Mouse (Mus musculus): ENCODE data around the gene Thumpd2. TPM values are rescaled to one million over a fixed set of nuclear protein-coding genes. Genes with fewer than 3 reads are reported as not detected.

Gene Thumpd2
- total RNA-seq (2021): 1 to 10 TPM; 4.6 TPM
- long read RNA-seq, experiment 1, transcript Thumpd2-201 (10 exons, 1,833 nt): major isoform, 14 of 16 reads
- long read RNA-seq, experiment 1, partial matches to known transcripts: 0 of 16 reads
- long read RNA-seq, experiment 1, other reads (novel, unspliced or antisense): 2 of 16 reads
- long read RNA-seq, experiment 2, transcript Thumpd2-201 (10 exons, 1,833 nt): major isoform, 9 of 15 reads
- long read RNA-seq, experiment 2, partial matches to known transcripts: 0 of 15 reads
- long read RNA-seq, experiment 2, other reads (novel, unspliced or antisense): 6 of 15 reads

DNA sequence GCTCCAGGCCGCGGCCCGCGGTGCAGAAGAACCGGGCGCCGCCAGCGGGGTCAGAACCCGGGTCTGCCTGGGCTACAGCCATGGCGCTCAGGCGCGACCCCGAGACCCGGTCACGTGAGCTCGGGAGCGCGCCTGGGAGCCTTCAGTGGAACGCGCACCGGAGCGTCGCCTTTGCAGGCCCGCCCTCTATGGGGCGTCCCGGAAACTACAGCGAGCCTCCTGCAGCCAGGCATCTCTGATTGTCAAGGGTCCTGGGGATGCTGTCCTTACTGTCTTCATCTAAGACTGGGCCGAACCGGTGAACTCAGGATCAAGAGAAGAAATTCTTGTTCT is at the start of gene Thumpd2:
TSS of gene Thumpd2 (minus strand) at position 104 of the 333 bp plus-strand sequence.
- intact Hi-C loops (cut with DNase I): no loop called here

DNA sequence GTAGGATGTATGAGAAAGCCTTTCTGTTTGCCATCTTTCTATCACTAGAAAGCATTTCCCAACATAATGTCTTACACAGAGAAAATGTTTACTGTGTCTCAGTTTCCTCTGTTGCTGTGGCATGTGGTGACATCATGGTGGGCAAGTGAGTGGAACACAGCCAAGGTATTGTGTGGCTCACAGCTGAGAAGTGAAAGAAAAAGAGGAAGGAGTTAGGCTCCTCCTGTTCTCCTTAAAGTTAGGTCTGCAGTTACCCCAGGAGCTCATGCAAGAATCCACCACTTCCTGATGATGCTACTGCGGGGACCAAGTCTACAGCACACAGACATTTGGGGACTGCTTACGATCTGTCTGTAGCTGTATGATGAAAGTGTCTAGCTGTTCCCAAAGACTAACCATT is 39.4 kb upstream of the Thumpd2 start:
- DNase-seq: no peak
- intact Hi-C loops (cut with DNase I): no loop called here

More for the DNA sequence above, at the start of gene Thumpd2:
- peak; percentile 93 to 95 for DNase-seq

DNA sequence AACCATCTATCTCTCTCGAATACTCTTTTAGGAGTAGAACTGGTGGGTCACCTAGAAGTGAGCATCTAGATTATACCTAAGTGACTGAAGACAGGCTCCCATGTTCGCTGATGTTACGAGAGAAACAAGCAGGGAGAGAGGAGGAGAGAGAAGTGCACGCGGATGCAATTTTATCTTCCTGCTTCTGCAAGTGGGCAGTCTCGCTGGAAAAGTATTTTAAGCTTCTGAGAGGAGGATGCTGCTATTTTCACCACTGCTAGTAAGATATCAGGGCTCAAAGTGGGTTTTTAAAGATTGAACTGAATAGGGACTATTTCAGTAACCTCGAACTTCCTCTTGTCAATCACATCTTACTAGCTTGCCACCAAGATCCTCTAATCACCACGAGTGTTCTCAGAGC is 38.0 kb upstream of the Thumpd2 start:
- no peak for DNase-seq
- intact Hi-C loops (cut with DNase I): no loop called here

DNA sequence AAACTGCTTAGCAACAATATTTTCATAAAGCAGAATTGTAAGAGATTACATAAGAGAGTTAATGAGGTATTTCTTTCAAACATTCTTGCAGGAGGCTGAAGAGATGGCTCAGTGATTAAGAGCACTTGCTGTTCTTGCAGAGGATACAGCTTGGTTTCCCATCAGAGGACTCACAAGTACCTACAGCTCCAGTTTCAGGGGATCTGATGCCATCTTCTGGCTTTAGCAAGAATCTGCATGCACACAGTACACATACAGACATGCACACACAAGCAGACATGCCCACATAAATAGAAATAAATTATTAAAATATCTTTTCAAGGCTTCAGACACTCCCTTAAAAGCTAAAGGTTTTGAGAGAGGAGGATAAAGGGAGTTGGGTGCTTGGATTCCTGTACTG is 33.6 kb upstream of the Thumpd2 start:
- DNase-seq: no peak
- intact Hi-C loops (cut with DNase I): no loop called here

DNA sequence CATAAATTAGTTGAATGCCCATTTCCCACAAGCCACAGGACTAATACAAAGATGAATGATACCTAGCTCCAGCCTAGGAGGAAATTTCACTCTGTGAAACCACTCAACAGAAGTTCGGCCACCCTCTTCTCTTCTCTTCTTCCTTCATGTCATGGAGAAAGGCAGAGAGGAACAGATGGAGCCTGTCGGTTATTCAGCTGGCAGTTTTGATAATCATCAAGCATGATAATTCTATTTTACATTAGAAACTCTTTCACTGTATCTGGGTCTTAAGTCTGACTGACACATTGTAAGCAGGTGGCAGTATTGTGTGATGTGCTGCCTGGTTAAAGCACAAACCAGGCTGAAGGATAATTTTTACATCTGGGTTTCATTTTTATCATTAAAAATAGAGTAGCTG is 31.6 kb upstream of the Thumpd2 start:
- no peak for DNase-seq
- intact Hi-C loops (cut with DNase I): no loop called here

DNA sequence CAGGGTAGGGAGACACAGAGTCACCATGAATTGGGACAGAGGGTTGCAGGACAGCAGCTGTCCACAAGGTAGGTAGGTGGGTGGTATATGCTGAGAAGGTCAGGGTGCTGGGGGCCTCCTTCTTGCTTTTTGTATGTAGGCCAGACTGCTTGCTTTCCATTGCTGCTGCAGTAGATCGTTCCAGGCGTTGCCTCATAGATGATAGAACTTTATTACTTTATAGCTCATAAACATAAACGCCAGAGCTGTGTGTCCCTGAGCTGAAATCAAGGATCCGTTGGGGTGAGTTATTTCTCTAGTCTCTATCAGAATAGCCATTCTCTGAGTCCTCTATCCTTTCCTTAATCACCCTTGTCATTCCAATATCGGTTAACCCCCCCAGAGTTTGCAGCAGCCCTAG is 27.9 kb upstream of the Thumpd2 start:
- intact Hi-C loops (cut with DNase I): no loop called here
- no peak for DNase-seq

DNA sequence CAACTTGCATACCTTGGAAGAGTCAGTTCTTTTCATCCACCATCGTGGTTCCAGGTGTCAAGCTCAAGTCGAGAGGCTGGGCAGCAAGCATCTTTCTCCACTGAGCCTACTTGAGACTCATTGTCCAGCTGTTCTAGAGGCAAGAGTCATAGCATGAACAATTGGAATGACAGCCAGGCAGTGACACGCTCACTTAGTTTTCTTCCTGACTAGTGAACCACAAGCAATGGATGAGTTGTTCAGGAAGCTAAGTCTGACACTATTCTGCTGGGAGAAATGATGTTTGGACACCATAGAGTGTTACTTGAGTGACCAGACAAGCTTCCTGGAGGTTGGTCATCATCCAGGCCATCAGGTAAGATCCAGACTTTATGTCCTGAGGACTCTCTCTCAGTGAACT is 24.0 kb upstream of the Thumpd2 start:
- intact Hi-C loops (cut with DNase I): no loop called here
- no peak for DNase-seq

DNA sequence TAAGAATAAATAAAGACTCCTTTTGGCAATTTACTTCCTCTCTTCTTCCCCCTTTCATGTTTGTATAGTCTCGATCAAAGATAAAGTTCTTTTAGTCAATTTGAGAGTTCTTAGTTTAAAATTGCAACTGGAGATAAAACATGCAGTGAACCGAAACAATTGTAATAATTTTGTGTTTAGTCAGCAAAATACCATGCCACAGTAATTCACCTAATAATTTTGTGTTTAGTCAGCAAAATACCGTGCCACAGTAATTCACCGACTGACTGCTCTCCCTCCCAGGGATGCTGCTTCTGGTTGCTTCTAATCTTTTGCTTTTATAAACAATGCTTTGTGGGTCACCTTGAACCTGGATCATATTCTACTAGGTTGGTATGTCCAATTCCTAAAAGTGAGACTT is 22.9 kb upstream of the Thumpd2 start:
- intact Hi-C loops (cut with DNase I): no loop called here
- DNase-seq: no peak

DNA sequence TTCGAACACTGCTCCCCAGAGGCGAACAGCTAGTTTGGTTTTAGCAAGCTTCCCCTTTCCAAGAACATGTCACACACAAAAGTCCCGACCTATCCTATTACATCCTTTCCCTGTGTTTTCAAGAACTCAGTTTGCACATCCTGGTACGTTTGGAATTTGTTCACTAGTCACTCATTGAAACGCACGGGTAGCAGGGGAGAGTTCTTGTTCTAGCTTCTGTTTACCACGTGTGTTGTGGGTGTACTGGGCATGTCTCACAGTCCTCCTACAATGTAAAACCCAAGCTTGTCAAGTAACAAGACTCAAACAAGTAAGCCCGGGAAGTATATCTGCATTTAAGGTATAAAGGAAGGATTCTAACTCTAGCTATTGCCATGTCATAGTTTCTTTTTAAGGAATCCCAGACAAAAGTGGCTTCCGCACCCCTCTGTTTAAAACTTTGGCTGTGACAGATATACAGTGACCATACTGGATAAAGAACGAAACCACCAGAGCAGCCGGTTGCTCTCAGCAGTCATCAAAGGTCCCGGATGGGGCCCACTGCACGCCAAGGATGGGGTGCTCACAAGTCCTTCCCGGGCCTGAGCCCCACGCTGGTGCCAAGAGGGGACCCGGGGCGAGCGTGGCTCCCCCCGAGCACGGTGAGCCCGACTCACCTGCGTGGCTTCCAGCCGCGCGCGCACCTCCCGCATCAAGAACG is 453 bp downstream of the Thumpd2 start:
- peak in 1 of 2 experiments; percentile 7 for DNase-seq
- intact Hi-C loops (cut with DNase I): no loop called here

DNA sequence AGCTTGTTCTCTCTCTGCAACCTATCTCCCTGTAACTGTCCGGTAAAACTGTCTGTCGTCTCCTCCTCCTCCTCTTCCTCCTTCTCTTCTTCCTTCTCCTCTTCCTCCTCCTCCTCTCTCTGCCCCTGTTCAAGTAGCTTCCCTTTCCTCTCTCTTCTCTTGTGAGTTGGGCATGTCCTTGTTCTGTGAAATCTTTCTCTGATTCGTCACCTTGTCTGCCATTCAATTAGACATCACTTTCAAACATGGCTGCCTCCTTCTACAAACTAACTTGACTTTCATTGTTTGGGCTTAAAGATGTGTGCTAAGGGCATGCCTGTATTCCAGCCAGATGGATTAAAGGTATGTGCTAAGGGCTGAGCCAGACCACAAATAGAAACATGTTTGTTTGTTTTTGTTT is 1.5 kb downstream of the Thumpd2 start:
- no peak for DNase-seq
- intact Hi-C loops (cut with DNase I): no loop called here

DNA sequence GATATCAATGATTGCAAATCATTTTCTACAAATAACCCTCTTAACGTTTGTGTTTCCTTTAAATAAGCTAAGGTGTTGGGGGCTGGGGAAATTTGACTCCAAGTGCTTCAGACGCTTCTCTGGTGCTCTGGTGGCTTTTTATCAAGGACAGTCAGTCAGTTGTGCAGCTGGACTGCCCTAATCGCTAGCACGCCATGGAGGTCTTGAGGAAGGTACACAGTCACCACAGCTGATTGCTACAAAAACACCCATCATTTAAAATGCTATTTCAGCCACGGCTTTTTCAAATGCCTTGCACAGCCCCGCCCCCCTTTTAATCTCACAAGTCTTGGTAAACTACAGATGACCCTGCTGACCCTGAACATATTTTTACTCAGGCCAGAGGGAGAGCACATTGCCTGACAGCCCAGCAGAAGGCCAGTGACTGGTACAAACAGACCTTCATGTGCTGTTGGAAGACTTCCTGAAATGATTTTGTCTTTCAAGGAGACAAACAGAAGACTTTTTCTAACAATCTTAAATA is 2.5 kb downstream of the Thumpd2 start:
- intact Hi-C loops (cut with DNase I): no loop called here
- DNase-seq: no peak

DNA sequence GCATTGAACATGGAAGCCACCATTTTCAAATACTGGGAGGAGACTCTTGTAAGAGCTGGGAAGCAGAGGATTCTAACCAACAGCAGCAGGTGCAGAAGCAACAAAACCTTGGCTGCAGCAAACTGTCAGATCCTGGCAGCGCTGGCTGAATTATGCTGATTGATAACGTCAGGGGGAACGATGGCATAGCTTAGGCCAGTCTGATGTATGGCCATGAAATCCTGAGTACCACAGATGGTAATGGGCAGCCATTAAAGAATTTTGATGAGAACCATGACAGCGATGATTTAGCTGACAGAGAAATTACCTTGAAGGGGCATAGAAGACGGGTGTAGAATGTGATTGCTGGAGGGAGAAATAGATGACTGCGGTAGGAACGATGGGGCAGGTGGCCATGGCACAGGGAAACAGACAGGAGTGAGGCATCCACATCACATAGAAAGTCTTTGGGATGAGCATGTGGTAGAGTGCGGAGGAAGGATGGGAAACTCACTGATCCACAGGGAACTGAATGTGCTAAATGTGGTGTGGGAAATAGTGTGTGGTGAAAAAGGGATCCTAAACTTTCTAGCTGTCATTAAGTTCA is 8.0 kb downstream of the Thumpd2 start:
- intact Hi-C loops (cut with DNase I): no loop called here

DNA sequence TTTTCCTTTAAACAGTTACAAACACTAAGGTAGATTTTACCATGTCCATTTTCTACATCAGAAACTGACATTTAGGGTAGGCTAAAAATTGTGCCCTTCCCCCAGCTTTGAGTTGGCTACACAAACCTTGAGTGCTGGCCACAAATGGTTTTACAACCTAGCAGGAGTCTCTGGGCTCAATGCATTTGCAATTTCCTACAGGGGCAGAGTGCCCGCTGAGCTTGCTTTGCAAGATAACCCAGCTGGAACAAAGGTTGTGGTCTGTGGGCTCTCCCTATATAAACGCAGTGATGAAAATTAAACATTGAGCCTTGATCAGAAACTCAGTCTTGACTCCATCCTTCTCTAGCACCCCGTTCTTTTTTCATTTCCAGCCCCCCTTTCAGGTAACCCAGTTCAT is 8.8 kb downstream of the Thumpd2 start:
- intact Hi-C loops (cut with DNase I): no loop called here
- DNase-seq: no peak

More for the DNA sequence above, 8.0 kb downstream of the Thumpd2 start:
- DNase-seq: no peak

DNA sequence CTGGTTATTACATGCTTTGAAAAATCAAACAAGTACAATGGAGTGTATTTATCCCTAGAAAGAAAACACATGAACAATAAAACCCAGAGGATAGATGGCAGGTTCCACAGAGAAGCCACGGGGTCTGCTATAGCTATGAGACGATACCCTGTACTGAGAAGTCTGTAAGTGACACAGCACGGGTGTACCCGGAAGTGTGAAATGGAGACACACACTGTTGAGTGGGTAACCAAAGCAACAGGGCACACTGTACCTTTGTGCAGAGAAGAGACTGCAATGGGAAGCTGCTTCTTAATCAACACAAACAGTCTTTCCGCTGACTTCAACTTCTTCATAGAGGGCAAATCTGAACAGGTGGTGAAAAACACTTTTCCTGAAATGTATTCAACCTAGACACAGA is 9.4 kb downstream of the Thumpd2 start:
- no peak for DNase-seq
- intact Hi-C loops (cut with DNase I): no loop called here

DNA sequence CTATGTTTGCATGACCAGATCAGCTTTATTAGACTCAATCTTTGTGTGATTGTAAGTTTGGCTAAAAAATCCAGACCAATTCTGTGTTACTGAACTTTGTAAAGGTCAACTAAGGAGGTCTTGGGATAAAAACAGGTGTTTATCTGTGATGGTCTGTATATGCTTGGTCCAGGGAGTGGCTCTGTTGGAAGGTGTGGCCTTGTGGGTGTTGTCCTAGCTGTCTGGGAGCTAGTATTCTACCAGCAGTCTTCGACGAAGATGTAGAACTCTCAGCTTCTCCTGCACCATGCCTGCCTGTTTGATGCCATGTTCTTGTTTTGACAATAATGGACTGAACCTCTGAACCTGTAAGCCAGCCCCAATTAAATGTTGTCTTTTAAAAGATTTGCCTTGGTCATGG is 11.6 kb downstream of the Thumpd2 start:
- no peak for DNase-seq
- intact Hi-C loops (cut with DNase I): no loop called here

DNA sequence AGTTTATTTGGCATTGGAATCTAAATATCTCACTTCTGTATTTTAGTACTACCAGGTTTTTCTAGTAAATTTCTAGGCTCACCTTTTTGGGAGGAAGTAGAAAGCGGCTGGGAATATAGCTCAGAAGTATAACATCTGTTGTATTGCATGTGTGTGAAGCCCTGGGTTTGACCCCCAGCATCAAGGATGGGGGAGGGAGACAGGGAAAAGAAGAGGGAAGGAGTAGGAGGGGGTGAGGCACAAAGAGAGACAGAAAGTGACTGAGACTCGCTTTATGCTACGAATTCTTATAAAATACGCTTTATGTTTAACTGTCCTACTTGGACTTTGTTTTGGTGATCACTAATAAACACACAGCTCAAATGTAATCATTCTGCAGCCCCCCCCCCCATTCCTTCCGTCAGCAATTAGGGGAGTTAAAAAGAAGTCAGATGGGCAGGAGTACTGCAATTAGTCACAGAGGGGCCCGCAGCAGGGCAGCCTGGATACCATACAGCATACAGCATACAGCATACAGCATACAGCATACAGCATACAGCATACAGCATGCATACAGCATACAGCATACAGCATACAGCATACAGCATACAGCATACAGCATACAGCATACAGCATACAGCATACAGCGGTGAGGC is 16.8 kb downstream of the Thumpd2 start:
- intact Hi-C loops (cut with DNase I): no loop called here
- DNase-seq: no peak

DNA sequence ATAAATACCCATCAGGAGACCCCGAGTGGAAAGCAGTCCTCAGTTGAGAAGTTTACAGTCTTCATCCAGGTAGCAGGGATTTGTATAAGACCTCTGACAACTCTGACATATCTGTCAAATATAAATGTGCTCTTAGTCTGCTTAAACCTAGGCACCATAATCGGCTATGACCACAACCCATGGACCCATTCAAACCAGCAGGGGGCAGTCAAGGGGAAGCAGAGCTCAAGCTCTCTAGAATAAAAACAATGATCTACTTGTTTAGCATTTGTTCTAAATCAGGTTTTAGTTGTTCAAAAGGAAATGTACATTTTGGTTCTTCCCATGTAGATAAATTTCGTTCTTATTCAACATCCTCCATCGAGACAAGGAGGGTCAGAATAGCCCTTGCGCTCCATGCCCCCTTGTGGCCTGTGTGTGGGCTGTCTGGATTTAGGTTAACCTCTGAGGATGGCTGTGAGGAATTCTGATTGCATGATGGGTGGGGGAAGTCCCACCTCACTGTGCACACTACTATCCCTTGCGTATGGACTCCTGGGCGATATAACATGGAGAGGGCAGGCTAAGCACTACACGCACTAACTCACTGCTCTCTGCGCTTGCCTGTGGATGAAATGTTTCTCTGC is 19.2 kb downstream of the Thumpd2 start:
- peak; percentile 19 to 59 for DNase-seq
- intact Hi-C loops (cut with DNase I): no loop called here

DNA sequence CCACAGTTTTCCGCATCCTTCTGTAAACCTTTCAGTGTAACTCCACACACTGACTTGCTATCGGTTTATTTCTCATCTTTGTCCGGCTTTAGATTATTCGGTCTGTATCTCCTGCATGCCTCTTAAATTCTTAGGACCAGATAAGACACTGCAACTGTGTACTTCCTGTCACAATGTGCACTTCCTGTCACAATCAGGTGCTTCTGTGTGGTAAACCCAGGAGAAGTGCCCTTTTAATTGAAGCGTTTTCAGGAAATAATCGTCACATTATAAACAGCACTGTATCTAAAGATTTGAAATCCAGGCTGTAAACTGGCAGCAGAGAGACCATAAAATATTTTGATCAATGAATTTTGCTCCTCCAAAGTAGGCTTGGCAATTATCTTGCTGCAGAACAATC is 19.8 kb downstream of the Thumpd2 start:
- intact Hi-C loops (cut with DNase I): no loop called here
- no peak for DNase-seq

DNA sequence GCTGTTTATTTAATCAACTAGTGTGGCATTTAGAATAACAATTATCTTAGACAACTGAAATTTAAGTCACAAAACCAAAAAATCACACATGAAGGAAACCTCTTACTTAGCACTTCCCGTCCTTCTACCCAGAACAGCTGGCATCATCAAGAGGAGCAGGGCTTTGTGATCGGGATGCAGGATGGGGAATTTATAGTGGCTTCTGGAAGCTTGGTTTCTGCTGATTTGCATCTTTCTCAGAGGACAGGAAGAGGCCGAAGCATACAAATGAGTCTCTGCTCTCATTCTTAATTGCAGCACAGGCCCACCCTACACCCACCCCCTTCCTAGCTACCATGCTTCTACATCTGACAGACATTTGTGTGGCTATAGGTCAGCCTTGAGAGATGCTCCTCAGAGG is 20.5 kb downstream of the Thumpd2 start:
- no peak for DNase-seq

DNA sequence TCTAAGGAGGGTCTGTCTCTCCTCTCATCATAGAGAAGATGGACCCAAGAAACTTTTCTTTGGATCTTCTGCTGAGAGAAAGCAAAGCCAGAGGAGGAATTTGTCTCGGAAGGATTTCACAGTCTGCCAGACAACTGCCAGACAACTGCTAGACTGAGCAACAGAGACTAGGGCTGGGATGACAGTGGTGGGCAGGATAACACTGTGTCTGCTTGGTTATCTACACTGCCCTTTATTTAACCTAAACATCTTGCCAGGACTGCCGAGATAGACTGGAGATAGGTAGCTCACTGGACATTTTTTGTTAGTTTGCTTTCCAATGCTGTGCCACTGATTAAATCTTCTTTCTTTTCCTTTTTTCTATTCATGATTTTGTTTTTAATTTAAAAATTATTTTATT is 23.2 kb downstream of the Thumpd2 start:
- intact Hi-C loops (cut with DNase I): no loop called here

More for the DNA sequence above, 20.5 kb downstream of the Thumpd2 start:
- intact Hi-C loops (cut with DNase I): no loop called here

More for the DNA sequence above, 23.2 kb downstream of the Thumpd2 start:
- DNase-seq: no peak

Measured in heart, postnatal 14 days (tissue).